Mouse (Mus musculus): Measurements from ENCODE around the gene Them5.

DNA sequence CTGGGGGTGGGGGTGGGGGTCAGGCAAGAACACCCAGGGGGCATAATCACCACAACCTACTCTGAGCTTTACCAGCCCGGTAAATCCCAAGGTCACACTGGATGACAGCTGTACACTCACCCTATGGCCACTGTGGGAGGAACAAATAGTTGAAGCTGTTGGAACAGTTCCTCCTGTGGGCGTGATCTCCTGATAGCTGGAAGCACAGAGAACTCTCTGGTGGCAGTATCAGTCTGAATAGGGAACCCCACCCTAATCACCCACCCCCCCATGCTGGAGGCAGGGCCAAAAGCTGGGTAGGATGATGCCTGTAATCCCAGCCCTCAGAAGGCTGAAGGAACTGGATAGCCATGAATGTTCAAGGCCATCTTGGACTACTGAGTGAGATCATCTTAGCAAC is 27.8 kb downstream of the Them5 start:
- no peak for TF ChIP-seq POLR2A (IDR thresholded peaks at IDR 0.05; ENCODE audit: insufficient read depth, low read depth, low read length)
- no peak for TF ChIP-seq CTCF (IDR thresholded peaks at IDR 0.05)
- no peak for TF ChIP-seq EP300 (IDR thresholded peaks at IDR 0.05; ENCODE audit: insufficient read depth, low read depth, low read length)
